Mouse (Mus musculus) liver, embryonic 14.5 days (tissue): ENCODE results near the gene Pinlyp. TPM values are rescaled to one million over a fixed set of nuclear protein-coding genes. Genes with fewer than 3 reads are reported as not detected.
A peak's percentile ranks its signal among the peaks of the same experiment; 100 is the strongest.

ENCODE experiments used
- ATAC-seq: fragments of 200-750 bp; cut with Nextera tagmentation; 2 replicates; pipeline ENCODE4 v1.8.0; 2017; ENCODE audit warnings: moderate number of reproducible peaks, mild to moderate bottlenecking, moderate library complexity; ENCODE audit not compliant: insufficient read depth
- DNase-seq, 3 experiments: peaks; one replicate each; pipeline ENCODE4 v3.0.0-alpha.2; 2012 to 2013; ENCODE audit warnings: low read depth in 3 of 3, low spot score in 3 of 3
- H3K27ac ChIP-seq: fragments of 300-500 bp; sonication (generic); 2 replicates; pipeline ENCODE4 v1.5.1; 2014; ENCODE audit warnings: moderate library complexity, mild to moderate bottlenecking, control low read depth, inconsistent platforms
- H3K27me3 ChIP-seq: fragments of 300-500 bp; sonication (generic); 2 replicates; pipeline ENCODE4 v1.6.1; 2014; ENCODE audit warnings: mild to moderate bottlenecking, low read length, moderate library complexity; ENCODE audit not compliant: control insufficient read depth, insufficient read depth
- H3K36me3 ChIP-seq: fragments of 300-500 bp; sonication (generic); replicated peaks from 2 replicates; pipeline ENCODE4 v1.6.1; 2014; ENCODE audit warnings: low read depth; ENCODE audit not compliant: control insufficient read depth, insufficient read depth
- H3K4me1 ChIP-seq, 2 experiments: fragments of 200-500 bp in 1 of 2; fragments of 300-500 bp in 1 of 2; sonication (generic) in 1 of 2; replicated peaks; 2 replicates each; pipeline ENCODE4 v1.6.1; 2012 to 2014; ENCODE audit warnings: antibody characterized with exemption in 1 of 2, inconsistent platforms in 1 of 2, low read length in 1 of 2; ENCODE audit not compliant: control insufficient read depth in 2 of 2, insufficient read depth in 2 of 2
- H3K4me2 ChIP-seq: fragments of 300-500 bp; sonication (generic); 2 replicates; pipeline ENCODE4 v1.6.1; 2014; ENCODE audit warnings: low read depth, mild to moderate bottlenecking, control low read depth, moderate library complexity
- H3K4me3 ChIP-seq, 2 experiments: fragments of 200-500 bp in 1 of 2; fragments of 300-500 bp in 1 of 2; sonication (generic) in 1 of 2; 2 replicates each; pipeline ENCODE4 v1.5.1; 2012 to 2014; ENCODE audit warnings: low read depth in 2 of 2, low read length in 2 of 2, mild to moderate bottlenecking in 2 of 2, control low read depth in 1 of 2, inconsistent platforms in 1 of 2, moderate library complexity in 1 of 2; ENCODE audit not compliant: insufficient read depth in 1 of 2
- H3K9ac ChIP-seq: fragments of 300-500 bp; sonication (generic); replicated peaks from 2 replicates; pipeline ENCODE4 v1.6.1; 2014; ENCODE audit warnings: mild to moderate bottlenecking, control low read depth, moderate library complexity
- H3K9me3 ChIP-seq: fragments of 300-500 bp; sonication (generic); 2 replicates; pipeline ENCODE4 v1.6.1; 2016; ENCODE audit warnings: low read length, mixed read lengths; ENCODE audit not compliant: control insufficient read depth
- CTCF ChIP-seq: IDR thresholded peaks from 2 replicates; pipeline ENCODE4 v1.5.1; 2016; ENCODE audit warnings: antibody characterized with exemption, low read depth, control low read depth
- EP300 ChIP-seq: IDR thresholded peaks from 2 replicates; pipeline ENCODE4 v1.6.1; 2016; ENCODE audit warnings: antibody characterized with exemption, low read depth
- WGBS: fragments of 180-500 bp; shearing (Covaris S2); extraction: QIAGEN DNeasy Blood & Tissue Kit; methylation state at CpG from one replicate; pipeline ENCODE4 v1.1.7; 2014; ENCODE audit not compliant: insufficient replicate concordance; 5-methylcytosine and 5-hydroxymethylcytosine counted together
- polyA plus RNA-seq, 2 experiments: library from polyadenylated mRNA; depleted of rRNA in 1 of 2; stranded (reverse) in 1 of 2; unstranded in 1 of 2; fragments of >200 nt; fragmentation: Nextera tagmentation in 1 of 2; extraction: Ambion mirVana in 1 of 2; gene quantifications; 2 replicates each; pipeline versions ENCODE4 v1.2.1 to v1.2.3; 2012 to 2014

Pinlyp gene
- polyA plus RNA-seq, 2 experiments, result not detected

DNA sequence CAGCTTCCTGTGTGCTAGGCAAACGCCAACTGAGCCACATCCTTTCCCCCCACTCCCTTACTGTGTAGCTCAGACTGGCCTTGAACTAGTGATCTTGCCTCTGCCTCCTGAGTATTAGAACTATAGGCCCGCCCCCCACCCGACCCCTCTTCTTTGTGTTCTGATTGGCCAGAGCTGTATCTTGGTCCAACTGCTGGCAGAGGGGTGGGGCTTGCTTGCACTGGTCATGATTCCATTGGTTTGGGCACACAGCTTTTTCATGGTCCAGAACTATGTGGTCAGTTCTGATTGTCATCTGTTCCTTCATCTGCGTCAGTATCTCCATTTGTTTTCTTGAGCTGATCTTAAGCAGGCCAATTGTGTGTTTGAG lies 17.9 kb upstream of the Pinlyp start:
- no peak for DNase-seq
- 66% methylated on average over 4 of the region's 4 CpGs for WGBS
- TF ChIP-seq CTCF (no peak), EP300 (no peak)
- Histone ChIP-seq H3K27me3 (no peaks in the 10 kb centered on the region), H3K27ac (no peak overlapping the region), H3K4me3 (no peak overlapping the region), H3K9ac (no peak overlapping the region), H3K4me2 (no peak overlapping the region), H3K9me3 (no peaks in the 10 kb centered on the region), H3K36me3 (peaks cover 11% of the 10 kb centered on the region), H3K4me1 (no peaks in the 10 kb centered on the region)
- ATAC-seq, result no peak

DNA sequence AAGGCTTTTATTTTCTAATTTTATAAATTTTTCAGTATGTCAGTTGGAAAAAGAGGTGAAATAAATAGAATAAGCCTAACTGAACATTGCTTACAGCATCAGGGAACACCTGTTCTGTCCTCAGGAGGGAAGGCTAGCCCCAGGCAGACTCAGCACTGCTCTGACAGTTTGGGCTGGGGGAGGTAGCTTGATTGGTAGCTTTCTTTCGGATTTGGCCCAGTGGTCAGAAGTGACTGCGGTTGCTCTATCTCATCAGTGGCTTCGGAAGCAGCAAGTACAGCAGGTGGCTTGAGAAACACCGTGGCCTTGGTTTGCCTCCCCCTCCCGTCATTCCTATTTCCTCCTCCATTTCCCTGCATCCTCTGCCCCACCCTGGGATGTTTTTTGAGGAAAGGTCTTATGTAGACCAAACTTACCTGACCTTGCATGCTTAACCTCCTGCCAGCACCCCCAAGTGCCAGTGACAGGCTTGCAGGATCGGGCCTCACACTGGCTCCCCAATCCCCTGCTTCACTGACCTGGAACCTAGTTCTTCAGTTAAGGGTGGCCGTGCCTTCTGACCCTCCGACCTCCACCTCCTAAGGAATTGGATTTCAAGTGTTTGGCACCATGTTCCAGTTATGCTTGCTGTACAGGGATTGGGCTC lies 17.4 kb upstream of the Pinlyp start:
- Histone ChIP-seq H3K4me3 (no peak overlapping the region), H3K4me1 (no peaks in the 10 kb centered on the region), H3K27me3 (no peaks in the 10 kb centered on the region), H3K9ac (no peak overlapping the region), H3K27ac (no peak overlapping the region), H3K4me2 (no peak overlapping the region), H3K36me3 (peaks cover 11% of the 10 kb centered on the region), H3K9me3 (no peaks in the 10 kb centered on the region)
- ATAC-seq, result no peak
- TF ChIP-seq EP300, result no peak
- no peak for TF ChIP-seq CTCF
- WGBS, result 80% methylated on average over 8 of the region's 8 CpGs
- no peak for DNase-seq

DNA sequence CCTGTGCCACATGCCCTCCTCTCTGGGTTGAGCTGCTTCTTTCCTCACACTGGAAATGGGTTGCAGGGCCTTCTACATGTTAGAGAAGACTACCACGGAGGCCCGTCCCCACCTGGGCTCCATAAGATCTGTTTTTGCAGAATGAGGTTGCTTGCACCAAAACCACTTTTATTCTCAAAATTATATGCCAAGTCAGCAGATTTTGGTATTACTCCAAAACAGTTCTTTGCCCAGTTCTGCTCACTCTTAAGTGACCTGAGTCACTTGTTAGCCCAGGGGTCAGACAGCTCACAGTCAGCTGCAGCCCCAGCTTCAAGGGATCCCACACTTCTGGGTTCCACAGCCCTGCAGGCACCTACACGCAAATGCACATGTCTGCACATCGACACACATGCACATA lies 15.5 kb upstream of the Pinlyp start:
- 81% methylated on average over 4 of the region's 4 CpGs for WGBS
- DNase-seq (no peak), ATAC-seq (no peak)
- H3K9me3 ChIP-seq, result no peaks in the 10 kb centered on the region
- H3K4me1 ChIP-seq, result no peaks in the 10 kb centered on the region
- TF ChIP-seq EP300 (no peak), CTCF (no peak)
- peaks cover 7% of the 10 kb centered on the region; the same call in 1 of the 2 replicates for H3K36me3 ChIP-seq
- no peaks in the 10 kb centered on the region for H3K27me3 ChIP-seq
- H3K4me3 ChIP-seq, result no peak overlapping the region
- H3K9ac ChIP-seq, result no peak overlapping the region
- no peak overlapping the region for H3K27ac ChIP-seq
- no peak overlapping the region for H3K4me2 ChIP-seq

DNA sequence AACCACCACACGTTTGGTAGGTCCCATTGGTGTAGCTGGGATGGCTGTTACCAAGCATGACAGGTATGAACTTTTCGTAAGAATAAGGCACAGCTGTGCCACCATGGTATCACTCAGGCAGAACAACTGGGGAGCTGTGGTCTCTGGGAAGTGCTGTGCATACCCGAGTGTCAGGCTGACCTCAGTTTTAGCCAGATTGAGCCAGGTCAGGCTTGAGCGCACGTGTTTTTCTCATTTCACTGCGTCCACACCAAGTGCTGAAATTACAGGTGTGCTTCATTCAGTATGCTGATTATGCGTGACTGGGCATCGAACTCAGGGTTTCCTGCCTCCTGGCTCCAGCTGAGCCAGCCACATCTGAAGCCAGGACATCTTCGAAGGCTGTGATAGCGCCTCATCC lies 9.9 kb upstream of the Pinlyp start:
- WGBS, result 84% methylated on average over 10 of the region's 10 CpGs
- TF ChIP-seq CTCF (no peak), EP300 (no peak)

DNA sequence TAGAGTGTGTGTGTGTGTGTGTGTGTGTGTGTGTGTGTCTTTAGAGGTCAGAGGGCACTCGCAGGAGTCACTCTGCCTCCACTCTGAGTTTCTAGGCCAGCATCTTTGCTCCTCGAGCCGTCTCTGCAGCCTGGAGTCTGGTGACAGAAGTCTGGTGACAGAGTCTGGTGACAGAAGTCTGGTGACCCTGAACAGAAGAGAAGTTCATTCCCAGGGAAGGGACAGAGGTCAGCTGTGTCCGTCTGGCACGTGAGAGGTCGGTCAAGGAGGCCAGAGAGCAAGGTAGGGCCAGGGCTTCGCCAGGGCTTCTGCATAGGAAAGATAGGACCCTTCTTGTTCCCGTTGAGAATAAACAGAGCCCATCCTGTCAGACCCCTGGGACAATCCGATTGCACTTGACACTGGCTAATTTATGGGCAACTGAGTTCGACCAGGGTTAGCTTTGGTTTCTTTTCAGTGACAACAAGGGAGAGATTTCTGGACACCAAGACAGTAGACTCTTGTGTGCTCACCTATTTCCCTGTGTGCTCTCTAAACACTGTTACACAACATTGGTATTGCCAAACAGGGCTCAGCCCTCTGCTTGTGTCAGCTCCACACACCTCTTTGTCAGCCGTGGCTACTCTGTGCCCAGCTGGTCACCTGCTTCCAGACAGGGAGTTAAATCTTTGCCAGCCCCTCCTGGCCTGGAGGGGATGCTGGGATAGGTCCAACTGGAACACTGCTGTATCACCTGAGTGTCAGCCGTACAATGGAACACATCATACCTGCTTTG lies 6.3 kb upstream of the Pinlyp start:
- Histone ChIP-seq H3K27ac (no peak overlapping the region), H3K9me3 (no peaks in the 10 kb centered on the region), H3K36me3 (peaks cover 2% of the 10 kb centered on the region), H3K4me2 (no peak overlapping the region), H3K27me3 (no peaks in the 10 kb centered on the region), H3K4me3 (no peak overlapping the region), H3K9ac (no peak overlapping the region), H3K4me1 (peaks cover 0 to 7% of the 10 kb centered on the region in 2 experiments; a peak in 2 of 4 replicates)
- ATAC-seq (peak; percentile 77), DNase-seq (no peak)
- 69% methylated on average over 12 of the region's 12 CpGs for WGBS
- TF ChIP-seq CTCF (no peak), EP300 (no peak)

More for the DNA sequence above, 9.9 kb upstream of the Pinlyp start:
- H3K4me1 ChIP-seq, result peaks cover 0 to 2% of the 10 kb centered on the region in 2 experiments; a peak in 1 of 4 replicates
- H3K9me3 ChIP-seq, result no peaks in the 10 kb centered on the region
- H3K4me2 ChIP-seq, result no peak overlapping the region
- no peak overlapping the region for H3K4me3 ChIP-seq
- ATAC-seq (no peak), DNase-seq (no peak)
- H3K27ac ChIP-seq, result no peak overlapping the region
- H3K36me3 ChIP-seq, result peaks cover 4% of the 10 kb centered on the region; the same call in 1 of the 2 replicates
- no peak overlapping the region for H3K9ac ChIP-seq
- no peaks in the 10 kb centered on the region for H3K27me3 ChIP-seq
